Mouse (Mus musculus): ENCODE measurements around the gene Tmem248.

DNA sequence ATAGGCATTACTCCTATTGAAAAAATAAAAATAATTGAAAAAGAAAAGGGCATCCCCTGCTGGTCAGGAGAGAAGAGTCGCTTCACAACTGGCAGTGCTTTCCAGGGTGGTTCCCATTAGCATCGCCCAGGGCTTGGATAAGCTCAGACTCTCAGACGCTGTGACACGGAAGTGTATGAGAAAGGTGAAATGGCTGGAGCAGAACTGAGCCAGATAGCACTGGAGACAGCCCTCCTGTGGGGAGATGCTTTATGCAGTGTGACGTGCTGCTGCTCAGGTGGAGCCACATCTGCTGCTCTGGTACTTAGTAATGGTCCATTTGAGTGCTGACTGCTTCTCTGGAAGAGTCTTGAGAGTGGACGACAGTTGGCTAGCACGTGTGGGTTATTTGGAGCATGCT lies 36.5 kb upstream of the Tmem248 start:
- TF ChIP-seq CTCF (IDR thresholded peaks at IDR 0.05; ENCODE audit: control insufficient read depth, insufficient read depth, insufficient read length) (no peak), MAX (IDR thresholded peaks at IDR 0.05) (no peak), MYOD1 (IDR thresholded peaks at IDR 0.05; ENCODE audit: control insufficient read depth, insufficient read length, low read depth) (no peak), FOSL1 (IDR thresholded peaks at IDR 0.05; ENCODE audit: insufficient read depth, low read length, poor library complexity, severe bottlenecking) (no peak), USF1 (IDR thresholded peaks at IDR 0.05; ENCODE audit: low read depth) (no peak), CEBPB (IDR thresholded peaks at IDR 0.05; ENCODE audit: low read depth) (no peak), MYOG (IDR thresholded peaks at IDR 0.05; ENCODE audit: control insufficient read depth, extremely low read depth, insufficient read length) (no peak)
